ENCODE assay signal across 8 mouse cellular contexts in genomic region chr3:153943901-153944334, GRCm38 (mm10). TPM values are rescaled to one million over a fixed set of nuclear protein-coding genes. Genes with fewer than 3 reads are reported as not detected.
DNase-seq lines count a peak whose midpoint lies in the region; ATAC-seq and TF ChIP-seq lines count a peak whose summit lies in the region.

No protein-coding gene starts in this region.

- 0 out of 2 replicates have a peak, but pooled peaks have one; percentile 1 for TF ChIP-seq CTCF in hindbrain, postnatal 0 days (IDR thresholded peaks at IDR 0.05; ENCODE audit: low read depth)

- H3K4me2 ChIP-seq in neural tube, embryonic 11.5 days (ENCODE audit: low read depth) = peak overlapping the region; percentile 72
- peak overlapping the region; percentile 67 for H3K4me2 ChIP-seq in hindbrain, postnatal 0 days (ENCODE audit: low read depth, low read length)
- H3K4me2 ChIP-seq in midbrain, embryonic 15.5 days = peak overlapping the region; percentile 72

- H3K27me3 ChIP-seq in neural tube, embryonic 11.5 days (ENCODE audit: control insufficient read depth, insufficient read depth, low read length) = no peaks in the 10 kb centered on the region
- H3K27me3 ChIP-seq in hindbrain, postnatal 0 days (ENCODE audit: insufficient read depth, low read length) = no peaks in the 10 kb centered on the region
- H3K27me3 ChIP-seq in midbrain, embryonic 15.5 days (replicated peaks) = no peaks in the 10 kb centered on the region

- WGBS in neural tube, embryonic 11.5 days = under 1% methylated on average over 17 of the region's 19 CpGs
- under 1% methylated on average over 19 of the region's 19 CpGs for WGBS in hindbrain, postnatal 0 days
- under 1% methylated on average over 19 of the region's 19 CpGs for WGBS in midbrain, embryonic 15.5 days

- peak; percentile 64 for ATAC-seq in cerebellum, adult (ENCODE audit: insufficient number of reproducible peaks, low FRiP score, low TSS enrichment)
- ATAC-seq in neural tube, embryonic 11.5 days (ENCODE audit: insufficient read depth, low FRiP score, low TSS enrichment) = no peak; the same call in 1 of the 2 replicates
- ATAC-seq in hindbrain, postnatal 0 days = peak; percentile 24
- peak; percentile 70; the same call in 1 of the 2 replicates for ATAC-seq in midbrain, embryonic 15.5 days (replicated peaks)

- peak overlapping the region; percentile 49; the same call in 1 of the 2 replicates for H3K27ac ChIP-seq in neural tube, embryonic 11.5 days (ENCODE audit: low read depth, low read length)
- H3K27ac ChIP-seq in hindbrain, postnatal 0 days = peak overlapping the region; percentile 75
- peak overlapping the region; percentile 79 for H3K27ac ChIP-seq in midbrain, embryonic 15.5 days

- no peaks in the 10 kb centered on the region for H3K9me3 ChIP-seq in neural tube, embryonic 11.5 days (ENCODE audit: control insufficient read depth, low read length)
- H3K9me3 ChIP-seq in hindbrain, postnatal 0 days (ENCODE audit: low read length) = no peaks in the 10 kb centered on the region
- H3K9me3 ChIP-seq in midbrain, embryonic 15.5 days = no peaks in the 10 kb centered on the region

- H3K4me1 ChIP-seq in neural tube, embryonic 11.5 days (ENCODE audit: control insufficient read depth, insufficient read depth, low read length) = peaks cover 3% of the 10 kb centered on the region
- H3K4me1 ChIP-seq in hindbrain, postnatal 0 days (ENCODE audit: insufficient read depth, low read length) = peaks cover 9% of the 10 kb centered on the region; the same call in 1 of the 2 replicates
- H3K4me1 ChIP-seq in midbrain, embryonic 15.5 days = peaks cover 22% of the 10 kb centered on the region

- H3K4me3 ChIP-seq in neural tube, embryonic 11.5 days (ENCODE audit: low read depth, low read length) = peak overlapping the region; percentile 55
- peak overlapping the region; percentile 87 for H3K4me3 ChIP-seq in hindbrain, postnatal 0 days (ENCODE audit: low read length)
- peak overlapping the region; percentile 81 for H3K4me3 ChIP-seq in midbrain, embryonic 15.5 days

- no peaks in the 10 kb centered on the region for H3K36me3 ChIP-seq in neural tube, embryonic 11.5 days (ENCODE audit: control insufficient read depth, insufficient read depth, low read length)
- no peaks in the 10 kb centered on the region; the same call in 1 of the 2 replicates for H3K36me3 ChIP-seq in hindbrain, postnatal 0 days (ENCODE audit: insufficient read depth, low read length)
- H3K36me3 ChIP-seq in midbrain, embryonic 15.5 days (replicated peaks) = no peaks in the 10 kb centered on the region

- no peak for DNase-seq in cerebellum, adult 9-10 months
- DNase-seq in neural tube, embryonic 11.5 days (ENCODE audit: low spot score) = no peak
- DNase-seq in neural tube, embryonic 10.5 days (ENCODE audit: extremely low spot score, low spot score) = no peak
- DNase-seq in hindbrain, postnatal 0 days (ENCODE audit: low spot score) = no peak
- DNase-seq in Muller cell, postnatal 12 days (ENCODE audit: inconsistent ontology term) = no peak
- DNase-seq in gastrocnemius, adult 18-20 months (ENCODE audit: low spot score) = no peak

- H3K9ac ChIP-seq in neural tube, embryonic 11.5 days (ENCODE audit: low read length) = peak overlapping the region; percentile 57
- peak overlapping the region; percentile 64 for H3K9ac ChIP-seq in hindbrain, postnatal 0 days (replicated peaks; ENCODE audit: low read length)
- H3K9ac ChIP-seq in midbrain, embryonic 15.5 days = peak overlapping the region; percentile 70

RNA-seq across cellular contexts. Expression of gene Acadm, which starts 0.5 kb away (rescaled TPM):
- polyA plus RNA-seq in neural tube, embryonic 11.5 days (2014; fragmentation: Nextera tagmentation; extraction: Ambion mirVana) = 53.0 and 58.3 TPM in 2 replicates
- total RNA-seq in hindbrain, postnatal 0 days (2014; rRNA removed) = 42.1 and 92.6 TPM in 2 replicates
- polyA plus RNA-seq in hindbrain, postnatal 0 days (2015; fragmentation: Nextera tagmentation; extraction: Ambion mirVana) = 67.9 and 71.9 TPM in 2 replicates
- polyA plus RNA-seq in midbrain, embryonic 15.5 days (2015; fragmentation: Nextera tagmentation; extraction: Ambion mirVana) = 55.8 and 56.2 TPM in 2 replicates
- total RNA-seq in gastrocnemius, adult 18-20 months (2021) = 100 to 1,000 TPM; 316 to 427 TPM

RNA-seq across cellular contexts. Expression of gene Slc44a5, which starts 29.3 kb away (rescaled TPM):
- polyA plus RNA-seq in neural tube, embryonic 11.5 days (2014; fragmentation: Nextera tagmentation; extraction: Ambion mirVana) = 3.2 and 3.7 TPM in 2 replicates
- total RNA-seq in hindbrain, postnatal 0 days (2014; rRNA removed) = 27.7 and 36.9 TPM in 2 replicates
- 6.5 TPM in 2 replicates for polyA plus RNA-seq in hindbrain, postnatal 0 days (2015; fragmentation: Nextera tagmentation; extraction: Ambion mirVana)
- polyA plus RNA-seq in midbrain, embryonic 15.5 days (2015; fragmentation: Nextera tagmentation; extraction: Ambion mirVana) = 9.1 and 9.9 TPM in 2 replicates
- total RNA-seq in gastrocnemius, adult 18-20 months (2021) = under 1 TPM in 1 of 2 experiments, not detected in 1; 0.05 TPM

RNA-seq across cellular contexts. Expression of gene Rabggtb, which starts 31.1 kb away (rescaled TPM):
- polyA plus RNA-seq in neural tube, embryonic 11.5 days (2014; fragmentation: Nextera tagmentation; extraction: Ambion mirVana) = 39.7 and 44.4 TPM in 2 replicates
- 60.9 and 68.5 TPM in 2 replicates for total RNA-seq in hindbrain, postnatal 0 days (2014; rRNA removed)
- 62.5 and 63.3 TPM in 2 replicates for polyA plus RNA-seq in hindbrain, postnatal 0 days (2015; fragmentation: Nextera tagmentation; extraction: Ambion mirVana)
- polyA plus RNA-seq in midbrain, embryonic 15.5 days (2015; fragmentation: Nextera tagmentation; extraction: Ambion mirVana) = 49.5 and 51.3 TPM in 2 replicates
- 10 to 100 TPM; 51.9 to 61.6 TPM for total RNA-seq in gastrocnemius, adult 18-20 months (2021)

RNA-seq across cellular contexts. Expression of gene Msh4, which starts 38.0 kb away (rescaled TPM):
- polyA plus RNA-seq in neural tube, embryonic 11.5 days (2014; fragmentation: Nextera tagmentation; extraction: Ambion mirVana) = 0.07 and 0.12 TPM in 2 replicates
- total RNA-seq in hindbrain, postnatal 0 days (2014; rRNA removed) = 0.40 and 0.68 TPM in 2 replicates
- polyA plus RNA-seq in hindbrain, postnatal 0 days (2015; fragmentation: Nextera tagmentation; extraction: Ambion mirVana) = 0.13 and 0.19 TPM in 2 replicates
- polyA plus RNA-seq in midbrain, embryonic 15.5 days (2015; fragmentation: Nextera tagmentation; extraction: Ambion mirVana) = 0.17 and 0.22 TPM in 2 replicates
- under 1 TPM in 1 of 2 experiments, not detected in 1; 0.09 TPM for total RNA-seq in gastrocnemius, adult 18-20 months (2021)
